Mouse (Mus musculus) bone marrow, adult 2 months (tissue): ENCODE measurements at regions not wholly inside any gene's neighbourhood (a gene's known extent, or its start where the extent isn't known, plus 50 kb on each side); places are given as distances from the start of the nearest gene placed in this dataset.

Experiments used
- H3K27ac ChIP-seq: fragments of 200-500 bp; 2 replicates; pipeline ENCODE4 v1.5.1; 2012; ENCODE audit warnings: low read depth, mild to moderate bottlenecking, control low read depth, inconsistent platforms, low read length; ENCODE audit not compliant: control insufficient read depth, poor library complexity, insufficient read depth
- H3K4me1 ChIP-seq: fragments of 200-500 bp; 2 replicates; pipeline ENCODE4 v1.6.1; 2011; ENCODE audit warnings: low read length; ENCODE audit not compliant: control insufficient read depth, insufficient read depth
- H3K4me3 ChIP-seq: fragments of 200-500 bp; replicated peaks from 2 replicates; pipeline ENCODE3; 2011; ENCODE audit warnings: mild to moderate bottlenecking, low read depth, low read length, control low read depth; ENCODE audit not compliant: control insufficient read depth
- CTCF ChIP-seq: fragments of 200-500 bp; IDR thresholded peaks from 2 replicates; pipeline ENCODE4 v1.5.1; 2011; ENCODE audit warnings: low read length, control low read depth; ENCODE audit not compliant: control insufficient read depth, insufficient read depth
- POLR2A ChIP-seq: fragments of 200-500 bp; IDR thresholded peaks from 2 replicates; pipeline ENCODE4 v1.6.1; 2011; ENCODE audit warnings: low read depth, mild to moderate bottlenecking, control low read depth, low read length, borderline replicate concordance; ENCODE audit not compliant: control insufficient read depth
- WGBS: fragments of 180-500 bp; shearing (Covaris S2); methylation state at CpG from one replicate; pipeline ENCODE4 v1.1.7; 2018; 5-methylcytosine and 5-hydroxymethylcytosine counted together

DNA sequence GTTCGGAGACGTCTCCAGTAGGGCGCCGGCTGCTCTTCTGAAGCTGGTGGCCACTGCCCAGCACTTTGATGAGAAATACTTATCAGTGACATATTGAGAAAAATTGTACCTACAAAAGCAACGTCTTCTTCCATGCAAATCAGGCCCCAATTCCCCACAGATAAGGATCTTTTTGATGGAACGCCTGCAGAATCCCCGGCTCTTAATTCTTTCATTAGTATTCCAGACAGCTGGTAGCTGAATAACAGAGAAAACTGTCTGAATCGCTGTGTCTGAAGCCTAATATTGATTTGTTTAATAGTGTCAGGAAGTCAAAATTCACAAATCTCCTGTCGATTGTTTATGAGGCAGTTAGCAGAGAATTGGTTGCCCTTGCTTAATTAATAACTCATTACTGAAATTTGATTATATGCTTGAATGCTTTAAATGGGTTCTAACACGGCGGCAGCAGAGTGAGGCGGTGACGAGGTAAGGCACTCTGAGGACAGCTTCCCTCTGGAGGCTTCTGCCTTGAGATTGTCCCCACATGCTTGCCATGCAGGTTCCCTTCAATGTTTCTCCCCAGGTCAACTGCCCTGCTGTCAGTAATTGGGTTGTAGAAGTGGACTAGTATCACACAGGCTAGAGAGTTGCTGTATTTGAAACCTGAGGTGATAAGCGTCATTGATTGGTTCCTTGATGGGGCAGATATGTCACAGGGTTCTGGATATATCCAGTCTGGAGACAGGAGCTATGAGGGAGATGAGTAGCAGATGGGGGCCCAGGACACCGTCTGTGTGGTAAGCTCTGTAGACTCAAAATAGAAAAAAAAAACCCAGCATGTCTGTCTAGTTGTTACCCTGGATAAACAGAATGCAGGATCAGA lies 170.4 kb downstream of the Emx2 start:
- Histone ChIP-seq H3K4me1 (no peaks in the 10 kb centered on the region), H3K27ac (no peak overlapping the region), H3K4me3 (no peak overlapping the region)
- WGBS: 75% methylated on average over 15 of the region's 15 CpGs
- TF ChIP-seq CTCF (no peak), POLR2A (no peak)

DNA sequence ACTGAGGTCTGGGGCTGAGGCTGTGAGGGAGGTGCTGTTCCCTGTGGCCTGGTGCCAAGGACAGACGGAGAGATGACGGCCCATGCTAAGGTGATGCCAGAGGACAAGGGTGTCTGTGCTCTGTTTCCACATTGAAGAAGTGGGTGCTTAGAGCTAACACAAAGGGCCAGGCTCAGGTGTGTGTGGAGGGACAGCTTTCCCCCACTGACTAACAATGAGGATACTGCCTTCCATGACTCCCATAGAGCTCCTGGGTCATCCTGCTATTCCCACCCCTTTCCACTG lies 170.9 kb downstream of the Emx2 start:
- Histone ChIP-seq H3K4me3 (no peak overlapping the region), H3K27ac (no peak overlapping the region), H3K4me1 (no peaks in the 10 kb centered on the region)
- 90% methylated on average over 2 of the region's 2 CpGs for WGBS
- TF ChIP-seq POLR2A (no peak), CTCF (no peak)

- WGBS: 84% methylated on average over 8 of the region's 8 CpGs
- Histone ChIP-seq H3K4me1 (no peaks in the 10 kb centered on the region), H3K4me3 (no peak overlapping the region), H3K27ac (no peak overlapping the region)
- no peak for TF ChIP-seq POLR2A
- TF ChIP-seq CTCF: no peak
Observed at GRCm38 (mm10) chr19:59630095-59630494, 171.9 kb downstream of the Emx2 start.

- Histone ChIP-seq H3K4me3 (no peak overlapping the region), H3K27ac (no peak overlapping the region), H3K4me1 (no peaks in the 10 kb centered on the region)
- TF ChIP-seq CTCF (no peak), POLR2A (no peak)
- 71% methylated on average over 4 of the region's 4 CpGs for WGBS
Observed at GRCm38 (mm10) chr19:59630706-59631105, 172.5 kb downstream of the Emx2 start.

DNA sequence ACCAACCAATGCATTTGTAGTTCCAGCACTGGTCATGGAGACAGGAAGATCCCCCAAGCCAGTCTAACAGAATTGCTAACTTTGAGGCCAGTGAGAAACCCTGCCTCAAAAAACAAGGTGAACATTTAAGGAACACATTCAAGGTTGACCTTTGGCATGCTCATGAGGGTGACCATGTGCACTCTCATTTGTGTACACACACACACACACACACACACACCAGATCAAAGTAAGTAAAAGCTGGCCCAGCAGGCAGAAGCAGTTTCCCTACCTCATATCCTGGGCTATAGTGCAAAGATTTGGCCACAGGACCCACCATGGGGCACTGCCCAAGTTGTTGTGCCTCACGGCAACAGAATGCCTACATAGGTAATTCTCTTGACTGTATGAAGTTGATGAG lies 173.4 kb downstream of the Emx2 start:
- Histone ChIP-seq H3K4me1 (no peaks in the 10 kb centered on the region), H3K4me3 (no peak overlapping the region), H3K27ac (no peak overlapping the region)
- WGBS: 84% methylated on average over 1 of the region's 1 CpGs
- TF ChIP-seq CTCF: no peak

DNA sequence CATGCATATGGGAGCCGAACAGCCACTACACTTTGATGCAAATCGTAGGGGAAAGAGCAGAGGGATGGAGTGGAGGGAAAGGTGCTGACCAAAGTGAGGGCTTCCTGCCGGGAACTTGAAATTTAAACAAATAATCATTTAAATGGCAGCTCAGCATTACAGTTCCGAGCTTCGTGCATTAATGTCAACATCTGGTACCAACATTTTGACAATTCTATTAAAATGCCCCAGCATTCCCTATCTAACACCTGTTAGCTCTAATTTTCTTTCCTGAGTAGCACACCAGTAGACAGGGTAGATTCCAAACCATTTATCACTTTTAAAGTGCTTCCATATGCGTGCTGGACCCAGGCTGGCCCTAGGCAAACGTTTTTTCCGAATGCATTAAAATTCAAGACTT lies 178.1 kb downstream of the Emx2 start:
- Histone ChIP-seq H3K4me1 (no peaks in the 10 kb centered on the region), H3K27ac (no peak overlapping the region), H3K4me3 (no peak overlapping the region)
- no peak for TF ChIP-seq POLR2A
- TF ChIP-seq CTCF: no peak
- WGBS: 75% methylated on average over 8 of the region's 8 CpGs

DNA sequence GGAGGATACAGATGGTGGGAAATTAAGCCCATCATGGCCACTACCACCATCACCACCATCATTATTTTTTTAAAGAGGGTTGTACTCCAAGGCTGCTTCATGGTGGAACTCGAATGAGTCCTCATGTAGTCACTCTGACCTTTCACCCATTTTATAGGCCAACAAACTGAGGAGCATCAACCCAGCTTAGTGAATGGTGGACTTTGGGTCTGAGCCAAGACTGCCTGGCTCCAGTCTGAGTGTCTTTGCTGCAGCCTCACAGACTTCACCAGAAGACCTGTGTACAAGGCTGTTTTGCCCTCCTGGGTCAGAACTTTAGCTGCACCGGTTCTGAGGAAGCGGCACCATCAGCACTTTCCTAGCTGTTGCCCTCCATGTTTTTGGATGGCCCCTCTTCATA lies 184.4 kb downstream of the Emx2 start:
- 76% methylated on average over 3 of the region's 3 CpGs for WGBS
- TF ChIP-seq POLR2A (no peak), CTCF (no peak)
- Histone ChIP-seq H3K4me1 (no peaks in the 10 kb centered on the region), H3K4me3 (no peak overlapping the region), H3K27ac (no peak overlapping the region)

DNA sequence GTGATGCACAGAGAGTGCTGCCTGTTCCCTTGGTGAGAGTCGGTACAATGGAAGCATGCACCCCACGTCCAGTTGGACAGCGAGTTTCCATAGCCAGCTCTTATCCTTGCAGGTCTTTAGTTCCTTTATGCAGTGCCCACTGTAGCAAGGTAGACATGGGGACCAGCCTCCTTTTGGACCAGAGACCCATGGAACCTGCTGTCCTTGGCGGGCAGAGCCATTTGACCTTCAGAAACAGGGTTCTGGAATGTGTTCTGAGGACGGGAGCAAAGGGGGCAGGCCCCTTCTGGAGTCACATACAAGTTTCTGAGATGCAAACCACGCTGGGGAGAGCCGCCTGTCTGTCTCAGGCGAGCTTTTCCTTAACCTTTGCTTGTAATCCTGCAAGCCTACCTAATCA lies 188.1 kb downstream of the Emx2 start:
- 66% methylated on average over 8 of the region's 8 CpGs for WGBS
- no peak overlapping the region for H3K4me3 ChIP-seq
- TF ChIP-seq CTCF (no peak), POLR2A (no peak)
- no peaks in the 10 kb centered on the region for H3K4me1 ChIP-seq
- no peak overlapping the region for H3K27ac ChIP-seq

GRCm38 (mm10) chr19:59646656-59647055 lies 188.5 kb downstream of the Emx2 start:
- 73% methylated on average over 7 of the region's 7 CpGs for WGBS
- Histone ChIP-seq H3K4me3 (no peak overlapping the region), H3K27ac (no peak overlapping the region), H3K4me1 (no peaks in the 10 kb centered on the region)
- no peak for TF ChIP-seq POLR2A
- no peak for TF ChIP-seq CTCF
